Mouse (Mus musculus): ENCODE results near the gene Gpr25. TPM values are rescaled to one million over a fixed set of nuclear protein-coding genes. Genes with fewer than 3 reads are reported as not detected.

The Gpr25 gene
- total RNA-seq, 1 experiment = not detected

- Histone ChIP-seq H3K27ac (ENCODE audit: insufficient read depth, low read depth, low read length, poor library complexity, severe bottlenecking) (peak within 1 kb of the TSS; percentile 75), H3K9me3 (ENCODE audit: control insufficient read depth, insufficient read depth, low read depth, low read length) (no peaks in the 10 kb centered on the region), H3K9ac (ENCODE audit: insufficient read depth, low read depth, low read length, poor library complexity, severe bottlenecking) (peak within 1 kb of the TSS; percentile 86), H3K4me1 (ENCODE audit: control insufficient read depth in 2 of 2, insufficient read depth in 2 of 2, low read length in 2 of 2, poor library complexity in 1 of 2) (peaks cover 7 to 24% of the 10 kb centered on the region in 2 experiments; a peak in 3 of 4 replicates), H3K36me3 (ENCODE audit: control insufficient read depth, insufficient read depth, low read length, poor library complexity, severe bottlenecking) (no peaks in the 10 kb centered on the region), H3K4me3 (ENCODE audit: insufficient read depth in 1 of 2, low read depth in 1 of 2, low read length in 2 of 2, poor library complexity in 1 of 2, severe bottlenecking in 1 of 2) (peak within 1 kb of the TSS; percentile 63 to 78)
- in situ Hi-C loops (cut with MboI; ENCODE audit: low sequenced_read_pairs in 2 of 2, unreplicated experiment in 2 of 2) = no loop called here
- TF ChIP-seq ZNF384 (IDR thresholded peaks at IDR 0.05; ENCODE audit: low read depth, low read length) (no peak), HCFC1 (IDR thresholded peaks at IDR 0.05; ENCODE audit: borderline replicate concordance, insufficient read depth, low read length) (peak; percentile 2; the same call in 1 of the 2 replicates), MAFK (IDR thresholded peaks at IDR 0.05; ENCODE audit: insufficient read depth, low read depth, low read length) (no peak), ZC3H11A (IDR thresholded peaks at IDR 0.05; ENCODE audit: borderline replicate concordance, low read depth, low read length) (no peak)
- DNase-seq (ENCODE audit: low read depth, low spot score) = peak; percentile 92
Measured at GRCm38 (mm10) chr1:136233892-136234594, 26.6 kb downstream of the Gpr25 start, which contains the start of gene Inava. Inava (minus strand) TSS chr1:136234264.

GRCm38 (mm10) chr1:136232986-136233790 lies 27.5 kb downstream of the Gpr25 start:
- in situ Hi-C loops (cut with MboI; ENCODE audit: low sequenced_read_pairs in 2 of 2, unreplicated experiment in 2 of 2) = no loop called here
- no peaks in the 10 kb centered on the region for H3K9me3 ChIP-seq (ENCODE audit: control insufficient read depth, insufficient read depth, low read depth, low read length)
- TF ChIP-seq ZC3H11A (IDR thresholded peaks at IDR 0.05; ENCODE audit: borderline replicate concordance, low read depth, low read length) = no peak
- TF ChIP-seq HCFC1 (IDR thresholded peaks at IDR 0.05; ENCODE audit: borderline replicate concordance, insufficient read depth, low read length) = no peak
- peaks cover 7 to 31% of the 10 kb centered on the region in 2 experiments; a peak in 3 of 4 replicates for H3K4me1 ChIP-seq (ENCODE audit: control insufficient read depth in 2 of 2, insufficient read depth in 2 of 2, low read length in 2 of 2, poor library complexity in 1 of 2)
- peak overlapping the region; percentile 63 to 78 for H3K4me3 ChIP-seq (ENCODE audit: insufficient read depth in 1 of 2, low read depth in 1 of 2, low read length in 2 of 2, poor library complexity in 1 of 2, severe bottlenecking in 1 of 2)
- no peaks in the 10 kb centered on the region for H3K36me3 ChIP-seq (ENCODE audit: control insufficient read depth, insufficient read depth, low read length, poor library complexity, severe bottlenecking)
- H3K27ac ChIP-seq (ENCODE audit: insufficient read depth, low read depth, low read length, poor library complexity, severe bottlenecking) = peak overlapping the region; percentile 17; the same call in 1 of the 2 replicates
- peak overlapping the region; percentile 86 for H3K9ac ChIP-seq (ENCODE audit: insufficient read depth, low read depth, low read length, poor library complexity, severe bottlenecking)
- DNase-seq (ENCODE audit: low read depth, low spot score) = no peak

GRCm38 (mm10) chr1:136232285-136232926 lies 28.3 kb downstream of the Gpr25 start:
- in situ Hi-C loops (cut with MboI; ENCODE audit: low sequenced_read_pairs in 2 of 2, unreplicated experiment in 2 of 2) = no loop called here
- TF ChIP-seq MAFK (IDR thresholded peaks at IDR 0.05; ENCODE audit: insufficient read depth, low read depth, low read length) (no peak), ZC3H11A (IDR thresholded peaks at IDR 0.05; ENCODE audit: borderline replicate concordance, low read depth, low read length) (no peak), CHD2 (IDR thresholded peaks at IDR 0.05; ENCODE audit: low read depth, low read length) (no peak), HCFC1 (IDR thresholded peaks at IDR 0.05; ENCODE audit: borderline replicate concordance, insufficient read depth, low read length) (no peak), ZNF384 (IDR thresholded peaks at IDR 0.05; ENCODE audit: low read depth, low read length) (no peak)
- 0 out of 2 replicates have a peak, but pooled peaks cover under 1% of the 10 kb centered on the region for H3K36me3 ChIP-seq (ENCODE audit: control insufficient read depth, insufficient read depth, low read length, poor library complexity, severe bottlenecking)
- H3K9me3 ChIP-seq (ENCODE audit: control insufficient read depth, insufficient read depth, low read depth, low read length) = no peaks in the 10 kb centered on the region
- peak overlapping the region; percentile 63 to 78 for H3K4me3 ChIP-seq (ENCODE audit: insufficient read depth in 1 of 2, low read depth in 1 of 2, low read length in 2 of 2, poor library complexity in 1 of 2, severe bottlenecking in 1 of 2)
- H3K4me1 ChIP-seq (ENCODE audit: control insufficient read depth in 2 of 2, insufficient read depth in 2 of 2, low read length in 2 of 2, poor library complexity in 1 of 2) = peaks cover 7 to 35% of the 10 kb centered on the region in 2 experiments; a peak in 3 of 4 replicates
- H3K27ac ChIP-seq (ENCODE audit: insufficient read depth, low read depth, low read length, poor library complexity, severe bottlenecking) = no peak overlapping the region
- DNase-seq (ENCODE audit: low read depth, low spot score) = no peak
- H3K9ac ChIP-seq (ENCODE audit: insufficient read depth, low read depth, low read length, poor library complexity, severe bottlenecking) = peak overlapping the region; percentile 27; the same call in 1 of the 2 replicates

GRCm38 (mm10) chr1:136231596-136231995 lies 29.1 kb downstream of the Gpr25 start:
- DNase-seq (ENCODE audit: low read depth, low spot score) = no peak
- in situ Hi-C loops (cut with MboI; ENCODE audit: low sequenced_read_pairs in 2 of 2, unreplicated experiment in 2 of 2) = no loop called here
- H3K4me1 ChIP-seq (ENCODE audit: control insufficient read depth in 2 of 2, insufficient read depth in 2 of 2, low read length in 2 of 2, poor library complexity in 1 of 2) = peaks cover 7 to 35% of the 10 kb centered on the region in 2 experiments; a peak in 3 of 4 replicates
- TF ChIP-seq ZNF384 (IDR thresholded peaks at IDR 0.05; ENCODE audit: low read depth, low read length) (no peak), MAFK (IDR thresholded peaks at IDR 0.05; ENCODE audit: insufficient read depth, low read depth, low read length) (no peak), HCFC1 (IDR thresholded peaks at IDR 0.05; ENCODE audit: borderline replicate concordance, insufficient read depth, low read length) (no peak), CHD2 (IDR thresholded peaks at IDR 0.05; ENCODE audit: low read depth, low read length) (no peak), ZC3H11A (IDR thresholded peaks at IDR 0.05; ENCODE audit: borderline replicate concordance, low read depth, low read length) (no peak)
- peaks cover 9% of the 10 kb centered on the region; the same call in 1 of the 2 replicates for H3K36me3 ChIP-seq (ENCODE audit: control insufficient read depth, insufficient read depth, low read length, poor library complexity, severe bottlenecking)
- H3K27ac ChIP-seq (ENCODE audit: insufficient read depth, low read depth, low read length, poor library complexity, severe bottlenecking) = peak overlapping the region; percentile 61; the same call in 1 of the 2 replicates
- H3K9me3 ChIP-seq (ENCODE audit: control insufficient read depth, insufficient read depth, low read depth, low read length) = no peaks in the 10 kb centered on the region
- H3K4me3 ChIP-seq (ENCODE audit: insufficient read depth in 1 of 2, low read depth in 1 of 2, low read length in 2 of 2, poor library complexity in 1 of 2, severe bottlenecking in 1 of 2) = peak overlapping the region; percentile 29 to 43; a peak in 3 of 4 replicates
- H3K9ac ChIP-seq (ENCODE audit: insufficient read depth, low read depth, low read length, poor library complexity, severe bottlenecking) = no peak overlapping the region

Measured in ES-E14 (cell line).